Mouse (Mus musculus): ENCODE data around the gene Cryba2.

Cryba2 gene

DNA sequence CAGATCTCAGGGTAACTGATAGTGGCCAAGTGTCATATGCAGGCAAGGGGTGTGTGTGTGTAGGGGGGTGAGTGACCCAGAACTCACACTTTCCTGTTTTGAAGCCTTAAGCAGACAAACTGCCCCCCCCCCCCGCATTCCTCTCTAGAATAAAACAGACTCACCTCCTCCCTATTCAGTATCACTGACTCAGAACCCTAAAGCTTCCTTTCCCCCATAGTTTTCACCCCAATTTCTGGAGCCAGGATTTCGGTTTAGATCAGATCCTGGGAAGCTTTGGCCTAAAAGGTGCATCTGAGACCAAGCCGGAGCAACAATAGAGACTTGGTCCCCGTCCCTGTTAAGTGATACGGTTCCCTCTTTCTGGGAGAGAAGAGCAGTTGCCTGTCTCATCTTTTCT lies 9.5 kb downstream of the Cryba2 start:
- DNase-seq: no peak

GRCm38 (mm10) chr1:74882828-74883227 lies 10.1 kb downstream of the Cryba2 start:
- DNase-seq: no peak

DNA sequence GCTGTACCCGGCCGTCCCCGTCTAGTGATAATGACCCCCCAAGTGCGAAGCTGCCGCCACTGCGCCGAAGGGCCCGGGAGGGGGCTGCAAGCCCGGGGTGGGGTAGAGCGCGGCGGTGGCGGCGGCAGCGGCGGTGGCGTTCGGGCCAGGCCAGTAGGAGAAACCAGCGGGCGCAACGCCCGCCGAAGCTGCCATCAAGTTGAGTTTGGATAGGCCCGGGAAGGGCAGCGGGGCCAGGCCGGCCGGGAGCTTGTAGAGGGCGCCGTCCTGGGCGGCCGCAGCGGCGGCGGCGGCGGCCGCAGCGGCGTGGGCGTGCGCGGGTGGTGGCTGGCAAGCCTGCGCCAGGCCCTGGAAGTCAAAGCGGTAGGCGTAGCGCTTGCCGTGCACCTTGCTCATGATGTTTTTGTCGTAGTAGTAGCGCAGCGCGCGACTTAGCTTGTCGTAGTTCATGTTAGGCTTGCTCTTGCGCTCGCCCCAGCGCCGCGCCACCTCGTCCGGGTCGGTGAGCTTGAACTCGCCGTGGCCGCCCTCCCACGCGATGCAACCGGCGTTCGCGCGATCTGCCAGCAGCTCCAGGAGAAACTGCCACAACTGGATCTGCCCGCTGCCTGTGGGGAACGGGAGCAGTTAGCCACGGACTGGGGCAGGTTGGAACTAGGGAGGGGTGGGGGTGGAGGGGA lies 10.7 kb downstream of the Cryba2 start:
- no peak for DNase-seq

GRCm38 (mm10) chr1:74880785-74881360 lies 12.1 kb downstream of the Cryba2 start:
- peak; percentile 75 for DNase-seq

DNA sequence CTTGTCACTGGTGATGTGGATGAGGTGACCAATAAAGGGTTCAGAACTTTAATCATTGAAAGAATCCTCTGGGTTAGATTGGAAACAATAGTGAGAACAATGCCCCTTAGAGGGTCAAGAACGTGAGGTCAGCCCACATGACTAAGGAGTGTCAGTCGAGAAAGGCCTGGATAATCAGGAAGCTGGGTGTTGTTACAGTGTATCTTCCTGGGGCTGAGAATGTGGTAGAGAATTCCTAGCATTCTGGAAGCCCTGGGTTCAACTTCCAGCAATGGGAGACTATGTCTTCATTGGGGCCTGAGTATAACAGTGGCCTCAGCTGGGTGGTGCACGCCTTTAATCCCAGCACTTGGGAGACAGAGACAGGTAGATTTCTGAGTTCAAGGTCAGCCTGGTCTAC lies 15.7 kb downstream of the Cryba2 start:
- no peak for DNase-seq

DNA sequence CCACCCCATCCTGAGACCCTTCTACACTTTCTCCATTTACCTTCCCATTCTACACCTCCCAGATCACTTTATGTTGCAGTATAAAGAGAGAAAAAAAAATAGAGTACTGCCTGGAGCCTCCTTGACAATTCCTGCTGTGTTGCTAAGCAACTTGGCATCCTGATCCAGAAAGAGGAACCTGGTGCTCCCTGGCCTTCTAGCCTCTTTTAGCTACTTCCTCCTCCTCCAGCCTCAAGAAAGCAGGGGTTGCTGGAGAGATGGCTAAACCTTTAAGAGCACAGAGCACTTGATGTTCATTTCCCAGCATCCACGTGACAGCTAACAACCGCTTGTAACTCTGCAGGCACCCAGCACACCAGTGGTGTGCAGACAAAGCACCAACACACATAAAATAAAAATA lies 20.7 kb downstream of the Cryba2 start:
- no peak for DNase-seq

- no peak for DNase-seq
Measured at GRCm38 (mm10) chr1:74861783-74862182, 31.2 kb downstream of the Cryba2 start.

GRCm38 (mm10) chr1:74859223-74859984 lies 33.5 kb downstream of the Cryba2 start:
- peak; percentile 43 for DNase-seq

GRCm38 (mm10) chr1:74858805-74859204 lies 34.1 kb downstream of the Cryba2 start:
- DNase-seq: no peak

- peak; percentile 95 for DNase-seq
Measured at GRCm38 (mm10) chr1:74858171-74858719, 34.7 kb downstream of the Cryba2 start.

- DNase-seq: no peak
Measured at GRCm38 (mm10) chr1:74857677-74858076, 35.3 kb downstream of the Cryba2 start.

GRCm38 (mm10) chr1:74857201-74857600 lies 35.7 kb downstream of the Cryba2 start:
- peak; percentile 40 for DNase-seq

DNA sequence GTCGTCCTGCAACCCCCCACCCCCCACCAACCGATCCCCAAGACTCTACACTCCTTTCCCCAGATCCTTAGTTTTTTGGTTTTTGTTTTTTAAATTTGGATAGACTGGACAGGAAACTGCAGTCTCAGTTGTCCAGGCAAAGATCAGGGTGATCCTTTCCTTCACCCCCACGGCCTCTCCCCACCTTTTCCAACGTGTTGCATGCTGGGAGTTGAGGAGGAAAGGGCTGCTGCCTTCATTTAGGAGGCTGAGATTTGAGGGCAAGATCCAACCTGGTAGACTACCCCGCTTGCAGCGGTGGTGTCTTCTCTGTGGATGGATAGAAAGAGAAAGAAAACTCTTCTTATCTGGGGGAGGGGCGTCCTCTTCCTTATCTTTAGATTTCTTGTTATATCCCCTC lies 36.2 kb downstream of the Cryba2 start:
- no peak for DNase-seq

DNA sequence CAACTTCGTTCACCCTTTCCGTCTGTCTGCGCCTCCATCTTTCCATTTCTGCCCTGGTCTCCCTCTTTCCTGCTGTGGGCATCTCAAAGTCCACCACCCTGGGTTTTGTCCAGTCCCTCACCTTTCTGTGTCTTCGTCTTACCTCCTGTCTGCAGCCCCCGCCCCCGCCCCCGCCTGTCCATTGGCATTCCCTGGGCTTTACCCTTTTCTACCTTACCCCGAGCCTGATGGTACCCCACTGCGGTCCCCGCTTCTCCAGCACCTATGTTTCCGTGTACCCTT lies 36.6 kb downstream of the Cryba2 start:
- DNase-seq: no peak

- peak; percentile 39 for DNase-seq
Measured at GRCm38 (mm10) chr1:74855651-74856438, 37.1 kb downstream of the Cryba2 start.

GRCm38 (mm10) chr1:74855156-74855555 lies 37.8 kb downstream of the Cryba2 start:
- peak; percentile 35 for DNase-seq

GRCm38 (mm10) chr1:74854306-74855056 lies 38.5 kb downstream of the Cryba2 start, which contains the start of gene Cdk5r2:
Gene Cdk5r2 (plus strand): TSS chr1:74854934.
- peak; percentile 97 for DNase-seq

DNA sequence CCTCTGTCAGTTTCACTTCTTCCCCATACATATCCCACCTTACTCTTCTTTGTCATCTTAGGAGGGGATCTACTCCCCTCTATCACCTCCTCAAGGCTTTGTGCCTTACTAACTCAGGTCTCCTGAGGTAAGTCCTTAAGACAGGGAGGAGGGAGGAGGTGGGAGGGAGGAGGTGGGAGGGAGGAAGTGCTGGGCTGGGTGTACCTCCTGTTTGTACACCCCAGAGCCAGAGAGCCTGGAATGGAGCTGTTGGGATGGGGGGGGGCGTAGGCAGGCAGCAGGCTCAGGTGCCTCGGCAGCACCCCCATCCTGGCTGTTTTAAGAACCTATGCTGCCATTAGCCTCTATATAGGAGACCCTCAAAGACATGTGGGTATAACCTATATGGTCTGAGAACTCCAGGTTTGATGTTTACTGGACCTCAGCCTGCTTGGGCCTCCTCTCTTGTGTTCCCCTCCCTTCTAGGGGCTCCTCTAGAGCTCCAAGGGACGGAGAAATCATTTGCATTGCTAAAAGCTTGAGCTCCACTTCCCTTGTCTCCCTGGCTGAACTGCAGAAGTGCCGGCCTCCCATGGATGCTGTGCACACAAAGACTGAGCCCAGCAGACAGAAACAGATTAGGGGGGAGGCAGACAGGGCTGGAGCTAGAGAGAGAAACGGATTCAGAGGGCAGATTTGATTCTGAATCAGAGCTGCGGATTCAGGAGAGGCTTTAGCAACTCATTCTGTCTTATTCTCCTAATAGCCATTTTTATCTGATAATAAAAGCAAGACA lies 41.8 kb downstream of the Cryba2 start:
- peak; percentile 64 for DNase-seq

DNA sequence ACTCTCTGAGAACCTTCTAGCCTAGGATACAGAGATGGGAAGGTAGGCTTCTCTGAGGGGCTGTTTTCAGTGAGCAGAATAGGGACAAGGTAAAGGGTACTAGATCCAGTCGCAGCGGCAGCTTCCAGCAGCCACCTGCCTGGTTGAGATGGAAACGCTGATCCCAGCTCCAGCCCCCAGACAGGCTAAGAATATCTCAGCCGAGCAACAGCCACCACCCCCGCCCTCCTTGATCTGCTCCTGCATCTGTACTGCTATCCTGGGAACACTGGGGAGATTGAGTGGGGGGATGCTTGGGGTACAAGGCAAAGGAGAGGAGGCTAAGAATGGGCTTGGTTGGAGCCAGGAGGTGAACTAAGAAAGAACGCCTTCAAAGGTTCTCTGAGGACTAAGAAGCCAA lies 42.7 kb downstream of the Cryba2 start:
- peak; percentile 92 for DNase-seq

DNA sequence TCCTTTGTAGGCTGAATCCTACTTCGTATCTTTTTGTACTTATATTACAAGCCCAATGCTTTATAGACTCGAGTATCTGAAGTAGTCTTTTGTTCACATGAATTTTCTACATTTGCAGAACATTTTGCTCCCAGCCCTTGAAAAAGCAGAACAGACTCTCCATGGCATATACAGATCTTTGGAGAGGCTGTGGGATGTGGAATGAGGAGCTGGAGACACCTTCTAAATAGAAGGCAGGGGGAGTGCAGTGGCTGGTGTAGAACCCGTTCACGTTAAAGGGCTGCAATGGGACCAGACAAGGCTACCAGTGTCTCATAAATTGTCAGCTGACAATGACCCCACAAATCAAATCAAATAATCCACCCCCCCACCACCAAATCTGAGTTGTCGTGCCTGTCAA lies 44.0 kb downstream of the Cryba2 start:
- DNase-seq: peak; percentile 46

- no peak for DNase-seq
Measured at GRCm38 (mm10) chr1:74846341-74846740, 46.6 kb downstream of the Cryba2 start.

DNA sequence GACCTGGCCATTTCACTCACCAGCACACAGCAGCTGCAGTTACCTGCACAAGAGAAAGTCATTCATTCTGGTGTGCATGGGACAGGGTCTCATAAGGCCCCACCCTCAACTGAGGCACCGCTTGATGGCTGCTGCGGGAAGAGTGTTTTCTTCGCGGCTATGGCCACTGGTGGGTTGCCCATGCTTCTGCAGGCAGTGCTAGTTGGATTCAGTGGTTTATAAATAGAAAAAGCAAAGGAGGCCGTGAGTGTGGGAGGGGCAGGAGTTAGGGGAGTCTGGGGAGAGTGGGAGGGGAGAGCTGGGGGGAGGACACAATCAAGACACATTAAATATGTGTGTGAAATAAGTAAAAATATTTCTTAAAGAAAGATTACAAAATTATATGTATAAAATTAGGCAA lies 49.9 kb downstream of the Cryba2 start:
- no peak for DNase-seq
